Mouse (Mus musculus): ENCODE measurements at regions not wholly inside any gene's neighbourhood (a gene's known extent, or its start where the extent isn't known, plus 50 kb on each side); places are given as distances from the start of the nearest gene placed in this dataset.
"Not testable (repeated sequence)": the region's sequence is repeated elsewhere in the genome, so short reads cannot be mapped to it uniquely, and the experiment has no call there.

DNA sequence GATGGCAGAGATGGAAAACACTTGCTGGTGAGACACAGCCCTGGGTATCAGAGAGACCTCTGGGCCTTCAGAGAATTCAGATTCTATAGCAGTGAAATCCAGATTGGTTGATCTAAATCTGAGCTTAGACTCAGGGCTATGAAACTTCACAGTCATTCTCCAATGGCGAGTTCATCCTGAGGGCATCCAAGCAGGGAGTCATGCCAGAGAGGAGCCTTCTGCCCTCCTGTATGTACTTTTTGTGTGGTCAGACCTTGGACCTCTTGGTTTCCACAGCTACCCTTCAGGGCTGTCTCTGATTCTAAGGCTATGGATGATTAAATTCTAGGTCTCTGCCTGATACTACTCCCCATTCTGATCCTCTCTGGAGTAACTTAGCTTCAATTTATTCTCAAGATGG, 122.0 kb upstream of the Mettl15 start:
- no peak for DNase-seq (ENCODE audit: low spot score)

- DNase-seq (ENCODE audit: low spot score), result no peak
These were observed 123.7 kb upstream of the Mettl15 start for GRCm38 (mm10) chr2:109404262-109404661.

DNA sequence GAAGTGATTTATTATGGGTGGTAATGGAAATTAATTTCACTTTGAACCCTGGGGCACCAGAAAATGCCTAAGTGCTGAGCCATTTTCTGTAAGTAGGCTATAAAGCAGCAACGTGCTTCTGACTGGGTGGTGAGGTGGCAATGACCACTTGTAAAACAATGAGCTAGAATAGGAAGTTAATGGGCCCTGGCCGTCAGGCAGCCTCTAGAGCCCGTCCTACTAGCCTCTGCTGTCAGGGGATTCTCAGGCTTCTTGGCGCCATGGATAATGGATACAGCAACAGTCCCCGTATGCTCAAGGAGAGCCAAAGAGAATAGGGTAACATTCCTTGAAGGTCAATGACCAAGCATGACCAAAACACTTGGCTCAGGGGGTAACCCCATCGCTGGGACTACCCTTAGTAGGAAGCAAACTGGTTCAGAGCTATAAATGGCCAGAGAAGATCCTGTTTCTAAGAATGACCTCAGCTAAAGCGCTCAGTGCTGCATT, 126.1 kb upstream of the Mettl15 start:
- DNase-seq (ENCODE audit: low spot score), result no peak

GRCm38 (mm10) chr2:109420098-109420497, 139.6 kb upstream of the Mettl15 start:
- no peak for DNase-seq (ENCODE audit: low spot score)

GRCm38 (mm10) chr2:109431183-109431582, 150.6 kb upstream of the Mettl15 start:
- no peak for DNase-seq (ENCODE audit: low spot score)

- no peak for DNase-seq (ENCODE audit: low spot score)
These were observed 162.1 kb upstream of the Mettl15 start for GRCm38 (mm10) chr2:109442551-109443120.

DNA sequence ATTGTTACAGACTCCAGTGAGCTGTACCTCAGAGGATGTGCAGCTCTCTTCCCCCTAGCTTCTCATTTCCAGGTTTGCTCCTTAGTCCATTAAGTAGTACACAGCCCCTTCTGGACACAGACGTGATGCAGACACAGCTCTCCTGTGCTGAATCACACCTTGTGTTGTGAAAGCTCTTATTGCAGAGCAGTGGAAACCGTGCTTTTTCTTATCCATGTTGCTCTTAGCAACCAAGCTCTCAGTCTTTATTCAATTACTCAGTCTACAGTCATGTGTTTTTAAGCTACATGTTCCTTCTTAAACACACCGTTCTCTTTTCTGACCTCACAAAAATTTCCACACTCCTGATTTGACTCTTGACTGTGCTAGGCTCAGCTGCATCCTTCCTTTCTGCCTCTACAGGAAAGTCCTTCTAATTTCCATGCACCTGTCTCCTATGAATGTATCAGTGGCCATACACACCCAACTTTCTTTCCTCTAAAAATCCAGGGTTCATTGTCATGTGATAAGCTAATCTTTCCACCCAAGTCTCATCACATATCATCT, 163.0 kb upstream of the Mettl15 start:
- DNase-seq (ENCODE audit: low spot score), result no peak

- not testable (repeated sequence) for DNase-seq (ENCODE audit: low spot score)
These were observed 181.7 kb upstream of the Mettl15 start for GRCm38 (mm10) chr2:109462246-109462645.

DNA sequence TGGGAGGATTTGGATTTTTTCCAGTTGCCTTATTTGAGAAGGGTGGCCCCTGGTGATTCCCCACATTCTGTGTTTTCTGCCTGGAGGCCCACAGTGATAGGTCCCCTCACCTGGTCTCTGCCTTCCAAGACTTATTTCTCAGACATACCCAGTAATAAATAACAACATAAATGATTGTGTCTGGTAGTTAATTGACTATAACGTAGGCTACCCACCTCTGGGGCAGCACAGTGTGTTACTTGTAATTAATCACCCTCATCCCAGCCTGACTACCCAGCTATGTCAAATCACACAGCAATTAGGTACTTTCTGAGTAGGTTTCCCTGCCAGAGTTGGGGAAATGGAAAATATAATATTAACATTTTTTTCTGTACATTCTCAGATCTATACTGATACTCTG, 190.2 kb upstream of the Bdnf start:
- DNase-seq (ENCODE audit: low spot score), result no peak

DNA sequence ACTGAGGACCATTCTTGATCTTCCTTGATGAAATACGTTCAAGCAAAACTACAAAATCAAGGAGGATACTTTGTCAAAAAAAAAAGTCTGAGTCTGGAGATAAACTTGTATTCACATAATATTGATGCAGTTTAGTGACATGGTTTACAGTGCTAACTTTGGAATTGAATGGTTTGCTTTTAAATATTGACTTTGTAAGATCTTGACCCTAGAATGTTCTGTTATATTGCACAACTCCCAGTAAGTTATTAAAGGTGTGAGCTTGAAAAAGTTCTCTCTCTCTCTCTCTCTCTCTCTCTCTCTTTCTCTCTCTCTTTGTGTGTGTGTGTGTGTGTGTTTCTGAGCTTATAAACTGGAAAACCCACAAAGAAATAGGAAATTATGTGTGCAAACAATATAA, 186.9 kb upstream of the Bdnf start:
- no peak for DNase-seq (ENCODE audit: low spot score)

DNA sequence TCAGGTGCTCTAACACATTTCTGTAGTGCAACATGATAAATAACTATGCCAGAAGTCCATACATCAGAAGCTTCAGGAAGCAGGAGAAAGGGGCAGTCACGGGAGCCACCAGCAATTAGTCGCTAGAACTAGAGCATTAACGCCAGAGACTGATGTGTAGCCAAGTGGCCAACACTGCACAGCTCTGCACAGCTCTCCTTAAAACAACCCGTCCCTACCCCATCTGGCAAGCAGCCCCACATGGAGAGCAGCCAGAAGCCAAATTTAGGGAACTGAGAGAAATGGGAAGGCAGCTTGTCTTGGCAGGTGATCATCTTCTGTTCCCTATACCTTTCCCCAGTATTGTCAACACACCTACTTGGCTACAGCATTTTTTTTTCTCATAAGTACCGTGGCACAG, 172.3 kb upstream of the Bdnf start:
- no peak for DNase-seq (ENCODE audit: low spot score)

DNA sequence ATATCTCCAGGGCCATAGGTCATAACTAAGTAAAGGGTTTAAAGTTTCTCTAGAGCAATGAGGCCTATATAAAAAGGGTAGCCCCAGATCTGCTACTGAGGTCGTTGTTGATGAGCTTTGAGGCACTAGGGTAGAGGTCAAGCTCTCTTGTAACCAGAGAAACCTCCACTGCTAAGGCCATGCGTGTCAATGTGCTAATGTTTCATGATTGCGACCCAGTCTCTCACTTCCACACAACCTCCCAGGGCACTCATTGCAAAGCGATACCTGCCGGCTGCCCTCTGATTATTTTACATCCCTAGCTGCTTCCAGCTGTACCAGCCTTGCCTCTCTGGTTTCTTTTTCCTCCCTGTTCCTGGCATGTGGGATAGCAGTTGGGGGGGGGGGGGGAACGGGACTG, 169.6 kb upstream of the Bdnf start:
- DNase-seq (ENCODE audit: low spot score), result no peak

DNA sequence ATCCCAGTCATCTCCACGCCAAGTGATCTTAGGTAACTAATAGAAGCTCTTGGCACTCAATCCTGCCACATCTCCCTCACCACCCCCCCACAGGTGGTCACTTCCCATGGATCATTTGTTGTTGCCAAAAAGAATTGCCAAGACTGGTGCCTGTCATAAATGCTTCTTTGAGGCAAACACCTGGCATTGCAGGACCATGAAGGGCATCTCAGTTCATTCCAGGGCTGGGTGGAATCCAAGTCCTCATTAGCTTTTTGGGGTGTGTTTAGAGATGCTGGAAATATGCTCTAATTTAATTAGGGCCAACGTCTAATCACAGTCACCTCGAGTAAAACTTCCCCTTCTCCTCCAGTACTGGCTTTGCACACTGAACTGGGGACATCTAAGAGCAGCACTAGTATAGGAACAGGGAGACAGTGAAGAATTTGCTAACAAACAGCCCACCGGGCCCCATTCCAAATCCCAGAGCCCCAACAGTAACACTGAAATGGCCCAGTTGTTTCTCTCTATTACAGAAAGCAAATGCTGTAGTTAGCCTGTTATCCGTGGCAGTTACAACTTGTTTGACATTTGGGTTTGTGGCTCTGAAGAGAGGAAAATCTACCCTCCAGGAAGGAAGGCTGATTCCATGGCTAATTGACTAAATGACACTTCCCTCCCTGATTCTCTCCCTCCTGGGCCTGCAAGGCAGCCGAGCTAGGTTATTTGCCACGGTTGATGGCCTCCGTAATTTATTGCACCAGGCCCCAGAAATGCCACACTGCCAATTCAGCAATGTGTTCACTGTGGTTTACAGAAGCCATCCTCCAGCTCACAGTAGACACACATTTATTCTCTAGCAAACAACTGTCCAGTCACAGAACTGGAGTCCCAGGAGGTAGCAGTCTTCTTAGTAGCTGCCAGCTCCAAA, 164.2 kb upstream of the Bdnf start:
- DNase-seq (ENCODE audit: low spot score), result no peak

DNA sequence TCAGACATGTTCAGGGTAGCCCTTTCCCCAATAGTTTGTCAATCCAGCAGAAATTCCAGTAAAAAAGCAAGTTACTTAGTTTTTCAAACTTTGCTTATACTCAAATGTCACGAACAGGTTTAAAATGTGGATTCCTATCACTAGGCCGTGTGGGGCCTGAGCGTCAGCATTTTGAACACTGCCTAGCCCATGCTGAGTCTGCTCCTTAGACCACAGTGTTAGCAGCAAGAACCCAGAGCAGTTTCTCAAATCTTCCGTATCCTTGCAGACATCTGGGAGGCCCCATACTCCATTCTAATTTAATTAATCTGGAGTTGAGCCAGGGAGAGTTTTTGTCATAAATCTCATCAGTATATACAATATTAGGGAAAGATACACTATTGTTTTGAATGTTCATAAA, 163.4 kb upstream of the Bdnf start:
- DNase-seq (ENCODE audit: low spot score), result no peak

DNA sequence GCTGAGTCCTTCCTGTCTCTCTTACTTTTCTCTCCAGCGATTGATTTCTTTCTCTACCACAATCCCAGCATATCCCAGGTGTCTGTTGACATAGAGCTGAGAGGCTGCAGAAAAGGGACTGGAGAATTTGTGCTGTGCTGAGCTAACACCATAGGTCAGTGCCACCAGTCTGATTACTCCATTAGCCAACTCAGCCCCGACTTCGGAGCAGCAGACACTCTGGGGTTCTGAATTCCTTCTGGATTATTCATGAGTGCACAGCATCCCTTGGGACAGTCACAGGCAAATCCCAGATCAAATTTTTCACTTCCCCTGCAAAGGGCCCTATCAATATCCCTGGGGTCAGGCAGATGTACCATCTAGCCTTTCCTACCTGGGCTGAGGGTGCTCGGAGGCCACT, 155.2 kb upstream of the Bdnf start:
- DNase-seq (ENCODE audit: low spot score), result no peak

- DNase-seq (ENCODE audit: low spot score), result no peak
These were observed 154.0 kb upstream of the Bdnf start for GRCm38 (mm10) chr2:109520471-109520870.

GRCm38 (mm10) chr2:109539519-109539918, 135.0 kb upstream of the Bdnf start:
- DNase-seq (ENCODE audit: low spot score), result no peak

DNA sequence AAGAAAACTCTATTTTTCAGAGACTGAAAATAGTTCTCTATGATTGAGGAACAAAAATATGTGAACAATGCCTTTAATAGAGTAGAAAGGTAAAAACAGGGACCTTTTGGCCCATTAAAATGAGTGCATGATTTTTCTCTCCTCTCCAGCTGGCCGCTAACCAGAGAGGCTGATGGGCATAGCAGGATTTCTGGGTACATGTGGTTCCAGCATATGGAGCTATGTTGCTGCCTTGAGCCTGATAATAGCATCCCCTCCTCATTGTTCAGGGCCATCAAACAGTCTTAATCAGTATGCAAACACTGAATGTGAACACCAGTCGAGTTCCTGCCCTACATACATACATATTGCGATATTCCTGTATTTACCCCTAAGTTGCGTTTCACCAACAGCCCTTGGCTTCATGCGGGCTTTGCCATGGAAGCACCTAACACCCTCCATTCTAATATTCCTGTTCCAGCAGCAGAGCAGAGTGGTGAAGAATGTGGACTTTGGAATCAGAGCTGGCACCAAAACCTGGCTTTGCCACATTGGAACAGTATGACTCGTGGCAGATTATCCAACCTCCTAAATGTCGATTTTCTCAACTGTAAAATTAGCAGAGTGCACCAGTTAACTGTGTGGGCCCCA, 127.9 kb upstream of the Bdnf start:
- no peak for DNase-seq (ENCODE audit: low spot score)

GRCm38 (mm10) chr2:109554644-109555043, 119.9 kb upstream of the Bdnf start:
- no peak for DNase-seq (ENCODE audit: low spot score)

- DNase-seq (ENCODE audit: low spot score), result no peak
These were observed 115.1 kb upstream of the Bdnf start for GRCm38 (mm10) chr2:109559088-109560030.

DNA sequence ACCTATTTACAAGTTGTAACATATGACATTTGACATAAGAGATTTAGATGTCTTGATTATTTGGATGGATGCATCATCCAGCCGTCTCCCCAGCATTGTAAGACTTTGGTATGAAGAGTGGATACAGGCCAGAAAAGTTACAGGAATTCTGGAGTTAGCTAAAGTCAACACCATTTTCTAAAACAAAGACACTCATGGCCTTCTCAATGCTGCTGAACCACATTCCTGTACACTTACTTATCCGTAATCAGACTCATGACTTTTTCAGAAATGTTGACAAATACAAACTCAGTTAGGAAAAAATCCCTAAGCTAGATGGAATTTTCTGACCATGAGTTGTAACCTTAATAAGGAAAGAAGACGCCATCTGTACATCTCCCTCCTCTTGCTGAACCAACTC, 111.5 kb upstream of the Bdnf start:
- DNase-seq (ENCODE audit: low spot score), result peak; percentile 5

GRCm38 (mm10) chr2:109576946-109577345, 97.6 kb upstream of the Bdnf start:
- no peak for DNase-seq (ENCODE audit: low spot score)
